Mouse (Mus musculus): Measurements from ENCODE around the gene Narf.

GRCm38 (mm10) chr11:121300265-121300664 is 63.2 kb downstream of the Narf start:
- no peak for TF ChIP-seq POLR2A (IDR thresholded peaks at IDR 0.05; ENCODE audit: borderline replicate concordance, extremely low read depth, insufficient read depth, insufficient read length, poor library complexity, severe bottlenecking)
- TF ChIP-seq CTCF (IDR thresholded peaks at IDR 0.05; ENCODE audit: borderline replicate concordance, extremely low read depth, insufficient read depth, insufficient read length) = no peak
